Mouse (Mus musculus): ENCODE data around the gene 1810024B03Rik.

1810024B03Rik gene

GRCm38 (mm10) chr2:127207547-127208451, at the start of gene 1810024B03Rik, which contains the start of gene Snrnp200:
TSS of gene 1810024B03Rik (minus strand) at chr2:127208280.
TSS of gene Snrnp200 (plus strand) at chr2:127208386.
- Histone ChIP-seq H3K4me1 (replicated peaks; ENCODE audit: low read depth, low read length) (peaks cover 20% of the 10 kb centered on the region), H3K9me3 (ENCODE audit: low read length) (no peaks in the 10 kb centered on the region), H3K27me3 (ENCODE audit: insufficient read depth, low read length) (no peaks in the 10 kb centered on the region), H3K4me3 (replicated peaks; ENCODE audit: low read length) (peak within 1 kb of the TSS; percentile 98), H3K36me3 (ENCODE audit: insufficient read depth, low read length) (peaks cover 54% of the 10 kb centered on the region)
- no peak for TF ChIP-seq POU5F1 (IDR thresholded peaks at IDR 0.05; ENCODE audit: borderline replicate concordance, low read length)
- TF ChIP-seq NANOG (IDR thresholded peaks at IDR 0.05; ENCODE audit: borderline replicate concordance, low read length), result no peak
- TF ChIP-seq CTCF (conservative IDR thresholded peaks at IDR 0.05; ENCODE audit: low read length), result no peak

- TF ChIP-seq POU5F1 (IDR thresholded peaks at IDR 0.05; ENCODE audit: borderline replicate concordance, low read length), result no peak
- TF ChIP-seq CTCF (conservative IDR thresholded peaks at IDR 0.05; ENCODE audit: low read length), result no peak
- no peak for TF ChIP-seq NANOG (IDR thresholded peaks at IDR 0.05; ENCODE audit: borderline replicate concordance, low read length)
- H3K4me3 ChIP-seq (replicated peaks; ENCODE audit: low read length), result no peak overlapping the region
- no peaks in the 10 kb centered on the region for H3K9me3 ChIP-seq (ENCODE audit: low read length)
- H3K27me3 ChIP-seq (ENCODE audit: insufficient read depth, low read length), result no peaks in the 10 kb centered on the region
- H3K36me3 ChIP-seq (ENCODE audit: insufficient read depth, low read length), result peaks cover 60% of the 10 kb centered on the region
- peaks cover 44% of the 10 kb centered on the region for H3K4me1 ChIP-seq (replicated peaks; ENCODE audit: low read depth, low read length)
These were observed 47.2 kb upstream of the 1810024B03Rik start for GRCm38 (mm10) chr2:127255294-127255693.

DNA sequence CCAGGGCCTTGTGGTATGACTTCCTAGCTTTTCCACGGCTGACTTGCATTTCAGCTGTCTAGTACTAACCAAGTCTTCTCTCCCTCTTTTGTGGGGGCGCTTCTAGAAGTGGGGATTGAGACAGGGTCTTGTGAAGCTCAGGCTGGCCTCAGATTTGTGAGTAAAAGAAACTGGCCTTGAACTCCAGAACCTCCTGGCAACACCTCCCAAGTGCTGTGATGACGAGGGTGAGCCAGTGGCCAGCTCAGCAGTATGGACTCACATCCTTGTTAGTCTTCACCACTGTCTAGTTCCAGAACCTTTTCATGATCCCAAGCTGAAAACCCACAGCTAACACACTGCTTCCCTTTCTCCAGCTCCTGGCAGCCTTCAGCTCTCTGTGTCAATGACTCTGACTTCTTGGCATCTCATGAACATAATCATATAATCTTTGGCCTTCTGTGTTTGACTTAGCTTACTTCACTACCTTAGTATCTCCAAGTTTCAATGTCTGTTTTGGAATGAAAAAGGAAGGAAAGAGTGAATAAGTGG, 46.6 kb upstream of the 1810024B03Rik start:
- TF ChIP-seq POU5F1 (IDR thresholded peaks at IDR 0.05; ENCODE audit: borderline replicate concordance, low read length) (no peak), NANOG (IDR thresholded peaks at IDR 0.05; ENCODE audit: borderline replicate concordance, low read length) (no peak), CTCF (conservative IDR thresholded peaks at IDR 0.05; ENCODE audit: low read length) (no peak)
- Histone ChIP-seq H3K36me3 (ENCODE audit: insufficient read depth, low read length) (peaks cover 57% of the 10 kb centered on the region), H3K27me3 (ENCODE audit: insufficient read depth, low read length) (no peaks in the 10 kb centered on the region), H3K4me1 (replicated peaks; ENCODE audit: low read depth, low read length) (peaks cover 44% of the 10 kb centered on the region), H3K4me3 (replicated peaks; ENCODE audit: low read length) (no peak overlapping the region), H3K9me3 (ENCODE audit: low read length) (no peaks in the 10 kb centered on the region)

- TF ChIP-seq POU5F1 (IDR thresholded peaks at IDR 0.05; ENCODE audit: borderline replicate concordance, low read length), result no peak
- no peak for TF ChIP-seq NANOG (IDR thresholded peaks at IDR 0.05; ENCODE audit: borderline replicate concordance, low read length)
- TF ChIP-seq CTCF (conservative IDR thresholded peaks at IDR 0.05; ENCODE audit: low read length), result no peak
- peaks cover 38% of the 10 kb centered on the region for H3K36me3 ChIP-seq (ENCODE audit: insufficient read depth, low read length)
- H3K4me3 ChIP-seq (replicated peaks; ENCODE audit: low read length), result no peak overlapping the region
- H3K27me3 ChIP-seq (ENCODE audit: insufficient read depth, low read length), result no peaks in the 10 kb centered on the region
- H3K9me3 ChIP-seq (ENCODE audit: low read length), result no peaks in the 10 kb centered on the region
- peaks cover 55% of the 10 kb centered on the region for H3K4me1 ChIP-seq (replicated peaks; ENCODE audit: low read depth, low read length)
These were observed 44.7 kb upstream of the 1810024B03Rik start for GRCm38 (mm10) chr2:127252787-127253186.

- Histone ChIP-seq H3K27me3 (ENCODE audit: insufficient read depth, low read length) (no peaks in the 10 kb centered on the region), H3K4me3 (replicated peaks; ENCODE audit: low read length) (no peak overlapping the region; the same call in 1 of the 2 replicates), H3K9me3 (ENCODE audit: low read length) (no peaks in the 10 kb centered on the region), H3K36me3 (ENCODE audit: insufficient read depth, low read length) (peaks cover 31% of the 10 kb centered on the region), H3K4me1 (replicated peaks; ENCODE audit: low read depth, low read length) (peaks cover 57% of the 10 kb centered on the region)
- no peak for TF ChIP-seq NANOG (IDR thresholded peaks at IDR 0.05; ENCODE audit: borderline replicate concordance, low read length)
- TF ChIP-seq POU5F1 (IDR thresholded peaks at IDR 0.05; ENCODE audit: borderline replicate concordance, low read length), result no peak
- TF ChIP-seq CTCF (conservative IDR thresholded peaks at IDR 0.05; ENCODE audit: low read length), result no peak
These were observed 43.9 kb upstream of the 1810024B03Rik start for GRCm38 (mm10) chr2:127251880-127252527.

- Histone ChIP-seq H3K27me3 (ENCODE audit: insufficient read depth, low read length) (no peaks in the 10 kb centered on the region), H3K36me3 (ENCODE audit: insufficient read depth, low read length) (peaks cover 26% of the 10 kb centered on the region), H3K9me3 (ENCODE audit: low read length) (no peaks in the 10 kb centered on the region), H3K4me1 (replicated peaks; ENCODE audit: low read depth, low read length) (peaks cover 63% of the 10 kb centered on the region), H3K4me3 (replicated peaks; ENCODE audit: low read length) (no peak overlapping the region)
- TF ChIP-seq CTCF (conservative IDR thresholded peaks at IDR 0.05; ENCODE audit: low read length) (no peak), POU5F1 (IDR thresholded peaks at IDR 0.05; ENCODE audit: borderline replicate concordance, low read length) (no peak), NANOG (IDR thresholded peaks at IDR 0.05; ENCODE audit: borderline replicate concordance, low read length) (no peak)
These were observed 43.4 kb upstream of the 1810024B03Rik start for GRCm38 (mm10) chr2:127251457-127251856.

DNA sequence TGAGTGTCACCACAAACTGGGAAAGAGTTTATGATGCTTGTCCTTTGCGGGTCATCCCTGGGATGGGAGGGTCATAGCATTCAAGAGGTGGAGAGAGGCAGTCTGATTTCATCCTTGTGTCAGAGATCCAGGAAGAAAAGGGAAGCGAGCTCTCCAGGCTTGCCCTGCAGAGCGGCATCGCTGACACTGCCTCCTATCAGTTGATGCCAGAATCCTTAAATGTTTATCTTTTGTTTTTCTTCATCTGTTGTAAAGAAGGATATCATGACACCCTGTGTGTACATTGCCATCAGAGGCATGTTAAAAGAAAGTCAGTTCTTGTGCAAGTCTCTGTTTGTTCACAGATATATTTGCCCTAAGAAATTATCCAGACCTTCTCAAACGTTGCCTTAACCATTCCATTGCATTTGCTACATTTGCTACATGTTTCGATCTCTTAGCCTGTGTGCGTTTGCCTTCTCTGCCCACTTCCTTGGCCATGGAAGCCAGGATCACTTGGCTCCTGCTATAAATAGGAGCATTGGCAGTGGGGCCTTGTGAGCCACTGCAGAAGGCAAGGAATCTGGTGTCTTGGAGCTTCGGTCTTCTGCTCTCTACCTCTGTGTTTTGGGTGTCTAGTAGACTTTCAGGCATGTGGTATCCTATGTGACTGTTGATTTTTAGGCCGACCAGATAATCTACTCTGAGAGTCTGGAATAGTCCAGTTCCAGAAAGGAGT, 42.4 kb upstream of the 1810024B03Rik start:
- Histone ChIP-seq H3K27me3 (ENCODE audit: insufficient read depth, low read length) (no peaks in the 10 kb centered on the region), H3K4me3 (replicated peaks; ENCODE audit: low read length) (no peak overlapping the region), H3K9me3 (ENCODE audit: low read length) (no peaks in the 10 kb centered on the region), H3K36me3 (ENCODE audit: insufficient read depth, low read length) (peaks cover 28% of the 10 kb centered on the region), H3K4me1 (replicated peaks; ENCODE audit: low read depth, low read length) (peaks cover 62% of the 10 kb centered on the region)
- TF ChIP-seq CTCF (conservative IDR thresholded peaks at IDR 0.05; ENCODE audit: low read length) (no peak), NANOG (IDR thresholded peaks at IDR 0.05; ENCODE audit: borderline replicate concordance, low read length) (no peak)

All from E14TG2a.4 (cell line).